In genomic region chr5:110109991-110110441, GRCm38 (mm10) we compare ENCODE assay signal across 8 mouse cellular contexts. TPM values are rescaled to one million over a fixed set of nuclear protein-coding genes. Genes with fewer than 3 reads are reported as not detected.
A peak's percentile ranks its signal among the peaks of the same experiment; 100 is the strongest.
DNase-seq lines count a peak whose midpoint lies in the region; ATAC-seq lines count a peak whose summit lies in the region.

TSS of gene Zfp605 (plus strand) at chr5:110110092.

- ATAC-seq in cerebellum, adult (ENCODE audit: insufficient number of reproducible peaks, low FRiP score, low TSS enrichment) = peak; percentile 63
- peak; percentile 70 for ATAC-seq in forebrain, embryonic 14.5 days
- ATAC-seq in liver, embryonic 16.5 days (ENCODE audit: low read depth) = peak; percentile 12
- peak; percentile 54 for ATAC-seq in neural tube, embryonic 13.5 days (ENCODE audit: low read depth)

- H3K36me3 ChIP-seq in forebrain, embryonic 14.5 days (ENCODE audit: control insufficient read depth, insufficient read depth, low read length) = peaks cover 38% of the 10 kb centered on the region
- peaks cover 8% of the 10 kb centered on the region for H3K36me3 ChIP-seq in liver, embryonic 16.5 days (ENCODE audit: control insufficient read depth, insufficient read depth)
- peaks cover 47% of the 10 kb centered on the region for H3K36me3 ChIP-seq in neural tube, embryonic 13.5 days

- peak within 1 kb of the TSS; percentile 50 for H3K4me2 ChIP-seq in forebrain, embryonic 14.5 days (ENCODE audit: low read length)
- peak within 1 kb of the TSS; percentile 70 for H3K4me2 ChIP-seq in liver, embryonic 16.5 days (ENCODE audit: low read depth, low read length)
- peak within 1 kb of the TSS; percentile 74 for H3K4me2 ChIP-seq in neural tube, embryonic 13.5 days

- H3K4me3 ChIP-seq in forebrain, embryonic 14.5 days (ENCODE audit: low read depth, low read length) = peak within 1 kb of the TSS; percentile 48
- peak within 1 kb of the TSS; percentile 76 for H3K4me3 ChIP-seq in liver, embryonic 16.5 days (ENCODE audit: low read depth, low read length)
- H3K4me3 ChIP-seq in neural tube, embryonic 13.5 days = peak within 1 kb of the TSS; percentile 64

- peaks cover 5% of the 10 kb centered on the region; the same call in 1 of the 2 replicates for H3K4me1 ChIP-seq in forebrain, embryonic 14.5 days (ENCODE audit: control insufficient read depth, insufficient read depth, low read length)
- peaks cover 17% of the 10 kb centered on the region for H3K4me1 ChIP-seq in liver, embryonic 16.5 days (ENCODE audit: control insufficient read depth, low read depth, low read length)
- H3K4me1 ChIP-seq in neural tube, embryonic 13.5 days (replicated peaks) = peaks cover 25% of the 10 kb centered on the region

- intact Hi-C loops in heart, postnatal 14 days (cut with DNase I) = loop anchor here (2.0 kb wide), 1 partner anchor 25 kb away; the partner anchor contains the start of gene Chfr

- H3K9me3 ChIP-seq in forebrain, embryonic 14.5 days (replicated peaks; ENCODE audit: control insufficient read depth, low read length) = no peaks in the 10 kb centered on the region
- no peaks in the 10 kb centered on the region for H3K9me3 ChIP-seq in liver, embryonic 16.5 days (replicated peaks; ENCODE audit: control insufficient read depth, low read length)
- H3K9me3 ChIP-seq in neural tube, embryonic 13.5 days = no peaks in the 10 kb centered on the region

- DNase-seq in ES-CJ7 (ENCODE audit: low read depth, low spot score) = peak; percentile 93
- DNase-seq in forebrain, embryonic 14.5 days (ENCODE audit: low spot score) = peak; percentile 94
- DNase-seq in heart, postnatal 14 days = peak; percentile 87 to 88
- peak; percentile 55 for DNase-seq in large intestine, adult 2 months (ENCODE audit: low read depth, low spot score)
- peak; percentile 96 for DNase-seq in telencephalon, adult 2 months (ENCODE audit: low read depth, low spot score)

- H3K27me3 ChIP-seq in forebrain, embryonic 14.5 days (replicated peaks; ENCODE audit: control insufficient read depth, insufficient read depth, low read length) = no peaks in the 10 kb centered on the region
- no peaks in the 10 kb centered on the region for H3K27me3 ChIP-seq in liver, embryonic 16.5 days (ENCODE audit: control insufficient read depth, insufficient read depth, low read depth, low read length)
- H3K27me3 ChIP-seq in neural tube, embryonic 13.5 days = no peaks in the 10 kb centered on the region

- H3K9ac ChIP-seq in forebrain, embryonic 14.5 days (ENCODE audit: low read length) = peak within 1 kb of the TSS; percentile 70
- H3K9ac ChIP-seq in liver, embryonic 16.5 days (ENCODE audit: low read depth, low read length) = peak within 1 kb of the TSS; percentile 72
- peak within 1 kb of the TSS; percentile 80 for H3K9ac ChIP-seq in neural tube, embryonic 13.5 days

- peak within 1 kb of the TSS; percentile 83 for H3K27ac ChIP-seq in forebrain, embryonic 14.5 days (ENCODE audit: low read depth, low read length)
- H3K27ac ChIP-seq in liver, embryonic 16.5 days (ENCODE audit: low read length) = peak within 1 kb of the TSS; percentile 79
- H3K27ac ChIP-seq in neural tube, embryonic 13.5 days (replicated peaks) = peak within 1 kb of the TSS; percentile 92

- under 1% methylated on average over 12 of the region's 12 CpGs for WGBS in forebrain, embryonic 14.5 days
- WGBS in large intestine, adult 2 months = 1% methylated on average over 12 of the region's 12 CpGs
- WGBS in liver, embryonic 16.5 days (ENCODE audit: insufficient replicate concordance) = under 1% methylated on average over 12 of the region's 12 CpGs
- WGBS in neural tube, embryonic 13.5 days = under 1% methylated on average over 12 of the region's 12 CpGs

RNA-seq across cellular contexts. Expression of gene Zfp605, which starts in this region (rescaled TPM):
- polyA plus RNA-seq in forebrain, embryonic 14.5 days (2014; fragmentation: Nextera tagmentation; extraction: Ambion mirVana) = 15.1 and 16.9 TPM in 2 replicates
- total RNA-seq in heart, postnatal 14 days (2021) = 1 to 10 TPM; 2.9 to 3.0 TPM
- polyA plus RNA-seq in large intestine, adult 2 months (2012; rRNA removed) = 0.30 and 0.44 TPM in 2 replicates
- polyA plus RNA-seq in liver, embryonic 16.5 days (2015; fragmentation: Nextera tagmentation; extraction: Ambion mirVana) = 0.92 and 0.99 TPM in 2 replicates
- 11.8 and 12.5 TPM in 2 replicates for polyA plus RNA-seq in neural tube, embryonic 13.5 days (2015; fragmentation: Nextera tagmentation; extraction: Ambion mirVana)

Comparison
In these comparisons a context has a peak if more than half of its experiments do, and no peak if none do; other contexts are left out.
1. Peak in every context shown above with its lines: DNase-seq, ATAC-seq, H3K4me3 ChIP-seq and H3K27ac ChIP-seq.
2. Peak in DNase-seq in large intestine, adult 2 months; RNA of the gene not detected or under 1 TPM.
3. Peak in ATAC-seq, H3K4me3 ChIP-seq, H3K27ac ChIP-seq, H3K9ac ChIP-seq and H3K4me2 ChIP-seq in liver, embryonic 16.5 days; RNA of the gene not detected or under 1 TPM.
4. ATAC-seq: peak in every context shown above with its lines; median percentile 70 in forebrain, embryonic 14.5 days; 63 in cerebellum, adult; 54 in neural tube, embryonic 13.5 days; 12 in liver, embryonic 16.5 days.